Mouse (Mus musculus) spleen, adult 12 weeks (tissue): ENCODE data around the gene Olfr1378.
A peak's percentile ranks its signal among the peaks of the same experiment; 100 is the strongest.

Experiments
- DNase-seq: peaks from one replicate; pipeline ENCODE4 v3.0.0; 2022; ENCODE audit warnings: low spot score

Olfr1378 gene

GRCm38 (mm10) chr11:50966230-50966629 is at the start of gene Olfr1378:
Gene Olfr1378, plus strand, starts transcription at chr11:50966530.
- DNase-seq, result no peak

- DNase-seq, result no peak
Observed at GRCm38 (mm10) chr11:50930469-50931014, 35.8 kb upstream of the Olfr1378 start.

GRCm38 (mm10) chr11:50931021-50931420 is 35.3 kb upstream of the Olfr1378 start:
- DNase-seq, result no peak

GRCm38 (mm10) chr11:50931451-50931866 is 34.9 kb upstream of the Olfr1378 start, which contains the start of gene Zfp354b:
Gene Zfp354b, minus strand, starts transcription at chr11:50931633.
- peak; percentile 5 for DNase-seq

- no peak for DNase-seq
Observed at GRCm38 (mm10) chr11:50932040-50932439, 34.3 kb upstream of the Olfr1378 start.

GRCm38 (mm10) chr11:50938435-50938834 is 27.9 kb upstream of the Olfr1378 start:
- DNase-seq, result no peak

- DNase-seq, result no peak
Observed at GRCm38 (mm10) chr11:50939621-50940366, 26.5 kb upstream of the Olfr1378 start.

- no peak for DNase-seq
Observed at GRCm38 (mm10) chr11:50942386-50942785, 23.9 kb upstream of the Olfr1378 start.

- no peak for DNase-seq
Observed at GRCm38 (mm10) chr11:50943506-50943905, 22.8 kb upstream of the Olfr1378 start, which contains the start of gene 4933414I15Rik. Gene 4933414I15Rik, minus strand, starts transcription at chr11:50943765.

GRCm38 (mm10) chr11:50952290-50952689 is 14.0 kb upstream of the Olfr1378 start:
- DNase-seq, result no peak

GRCm38 (mm10) chr11:50953665-50954064 is 12.7 kb upstream of the Olfr1378 start, which contains the start of gene Prop1:
Gene Prop1, minus strand, starts transcription at chr11:50953765.
- no peak for DNase-seq

GRCm38 (mm10) chr11:50964886-50965285 is 1.4 kb upstream of the Olfr1378 start:
- no peak for DNase-seq

GRCm38 (mm10) chr11:50977216-50977615 is 10.9 kb downstream of the Olfr1378 start:
- DNase-seq, result no peak

GRCm38 (mm10) chr11:50981667-50982066 is 15.3 kb downstream of the Olfr1378 start, which contains the start of gene Olfr1377:
Gene Olfr1377, plus strand, starts transcription at chr11:50981967.
- DNase-seq, result no peak

GRCm38 (mm10) chr11:51003296-51003695 is 37.0 kb downstream of the Olfr1378 start, which contains the start of gene Olfr51:
Gene Olfr51, plus strand, starts transcription at chr11:51003596.
- DNase-seq, result no peak

- DNase-seq, result no peak
Observed at GRCm38 (mm10) chr11:51011821-51012220, 45.5 kb downstream of the Olfr1378 start.

GRCm38 (mm10) chr11:51013936-51014335 is 47.6 kb downstream of the Olfr1378 start, which contains the start of gene Olfr54:
Gene Olfr54, plus strand, starts transcription at chr11:51014236.
- no peak for DNase-seq

- DNase-seq, result no peak
Observed at GRCm38 (mm10) chr11:51016341-51016740, 50.0 kb downstream of the Olfr1378 start.
